ENCODE assay signal across 23 mouse cellular contexts in genomic region chr13:9895045-9895625, GRCm38 (mm10).
"Had no signal": no experiment of that assay in that cellular context is flagged by ENCODE, and none has a peak within 500 bp of the region (broad histone marks: within the 10 kb centered on the region; RNA-seq: fewer than 3 reads in every experiment).

No protein-coding gene starts in this region.

- H3K4me2 ChIP-seq: intestine, embryonic 15.5 days; limb, embryonic 13.5 days; liver, embryonic 12.5 days; liver, embryonic 15.5 days; lung, embryonic 15.5 days; midbrain, embryonic 12.5 days; midbrain, embryonic 15.5 days had no signal

- H3K4me3 ChIP-seq: intestine, embryonic 15.5 days; layer of hippocampus, adult 2 months; limb, embryonic 10.5 days; limb, embryonic 13.5 days; liver, embryonic 12.5 days; liver, embryonic 15.5 days; lung, embryonic 15.5 days; midbrain, embryonic 12.5 days; midbrain, embryonic 15.5 days had no signal

- ATAC-seq: intestine, embryonic 15.5 days; liver, embryonic 12.5 days; midbrain, embryonic 15.5 days had no signal

- H3K36me3 ChIP-seq: intestine, embryonic 15.5 days; limb, embryonic 10.5 days; limb, embryonic 13.5 days; liver, embryonic 12.5 days; liver, embryonic 15.5 days; lung, embryonic 15.5 days; midbrain, embryonic 12.5 days; midbrain, embryonic 15.5 days had no signal

- H3K9me3 ChIP-seq: intestine, embryonic 15.5 days; limb, embryonic 10.5 days; limb, embryonic 13.5 days; liver, embryonic 12.5 days; liver, embryonic 15.5 days; lung, embryonic 15.5 days; midbrain, embryonic 12.5 days; midbrain, embryonic 15.5 days had no signal

- H3K27me3 ChIP-seq: intestine, embryonic 15.5 days; limb, embryonic 13.5 days; liver, embryonic 12.5 days; liver, embryonic 15.5 days; lung, embryonic 15.5 days; midbrain, embryonic 12.5 days; midbrain, embryonic 15.5 days had no signal

- DNase-seq: kidney, adult 11 months; kidney, adult 9 months; kidney, postnatal 14 days; kidney, postnatal 4 days; layer of hippocampus, adult 9-11 months; liver; lung, adult 18-20 months; lung, postnatal 14 days; right cerebral cortex, adult 18-20 months; right cerebral cortex, postnatal 14 days; right cerebral cortex, postnatal 4 days; thymus, postnatal 25 days had no signal

- H3K4me1 ChIP-seq: intestine, embryonic 15.5 days; limb, embryonic 10.5 days; limb, embryonic 13.5 days; liver, embryonic 12.5 days; liver, embryonic 15.5 days; lung, embryonic 15.5 days; midbrain, embryonic 12.5 days; midbrain, embryonic 15.5 days had no signal

- H3K27ac ChIP-seq: intestine, embryonic 15.5 days; layer of hippocampus, adult 2 months; limb, embryonic 10.5 days; limb, embryonic 13.5 days; liver, embryonic 12.5 days; liver, embryonic 15.5 days; lung, embryonic 15.5 days; macrophage; midbrain, embryonic 12.5 days; midbrain, embryonic 15.5 days; stomach, postnatal 0 days had no signal

- H3K9ac ChIP-seq: intestine, embryonic 15.5 days; limb, embryonic 13.5 days; liver, embryonic 12.5 days; liver, embryonic 15.5 days; lung, embryonic 15.5 days; midbrain, embryonic 12.5 days; midbrain, embryonic 15.5 days had no signal
